In the genomic region with DNA sequence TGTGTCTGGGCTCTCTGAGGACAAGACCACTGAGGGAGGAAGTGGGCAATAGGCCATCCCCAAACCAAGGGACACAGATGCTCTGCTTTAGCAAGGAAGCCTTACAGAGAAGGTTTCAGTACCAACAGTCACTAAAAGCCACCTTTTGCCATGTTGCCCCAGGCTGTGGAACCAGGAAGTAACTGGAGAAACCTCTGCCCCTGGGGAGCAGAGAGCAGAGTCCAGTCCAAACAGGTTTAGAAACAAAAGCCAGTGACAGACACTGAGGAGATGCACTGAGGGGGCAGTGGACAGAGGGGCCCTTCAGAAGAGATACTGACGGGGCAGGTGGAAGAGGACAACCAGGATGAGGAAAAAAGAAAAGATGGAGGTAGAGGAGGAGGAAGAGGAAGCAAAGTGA, we compare ENCODE assay signal across 17 mouse cellular contexts.
DNase-seq lines count a peak whose midpoint lies in the region; ATAC-seq and TF ChIP-seq lines count a peak whose summit lies in the region.
"Had no signal": no experiment of that assay in that cellular context is flagged by ENCODE, and none has a peak within 500 bp of the region (broad histone marks: within the 10 kb centered on the region; RNA-seq: fewer than 3 reads in every experiment).

No protein-coding gene starts in this region.

- WGBS in embryonic facial prominence, embryonic 10.5 days: 61% methylated on average over 1 of the region's 1 CpGs
- 71% methylated on average over 1 of the region's 1 CpGs for WGBS in hindbrain, embryonic 13.5 days
- 83% methylated on average over 1 of the region's 1 CpGs for WGBS in midbrain, embryonic 13.5 days
- WGBS in liver, embryonic 11.5 days: 81% methylated on average over 1 of the region's 1 CpGs

- no peaks in the 10 kb centered on the region for H3K79me2 ChIP-seq in CH12.LX (replicated peaks; ENCODE audit: control insufficient read depth, extremely low read depth, insufficient read depth, poor library complexity, severe bottlenecking)

- no peak for ATAC-seq in hindbrain, embryonic 13.5 days (ENCODE audit: low FRiP score)
- no peak for ATAC-seq in midbrain, embryonic 13.5 days
- no peak for ATAC-seq in erythroid progenitor cell, adult 5-6 weeks (replicated peaks; ENCODE audit: low FRiP score, poor library complexity, severe bottlenecking)
- ATAC-seq in liver, embryonic 11.5 days (replicated peaks; ENCODE audit: low FRiP score): no peak
- ATAC-seq in monocyte, adult 5-6 weeks (replicated peaks; ENCODE audit: insufficient number of reproducible peaks, low FRiP score, low TSS enrichment, poor library complexity, severe bottlenecking): no peak

- in situ Hi-C loops in CH12.LX (cut with MboI; ENCODE audit: low pct_ligation_motif_present, low pct_unique_long_range_greater_than_20kb, low sequenced_read_pairs): no loop called here

- no peak for TF ChIP-seq POLR2A in CH12.LX (IDR thresholded peaks at IDR 0.05; ENCODE audit: low read depth, low read length)

- H3K9me3 ChIP-seq in CH12.LX (replicated peaks; ENCODE audit: low read length): no peaks in the 10 kb centered on the region
- H3K9me3 ChIP-seq in embryonic facial prominence, embryonic 10.5 days: no peaks in the 10 kb centered on the region
- H3K9me3 ChIP-seq in hindbrain, embryonic 13.5 days: no peaks in the 10 kb centered on the region
- H3K9me3 ChIP-seq in midbrain, embryonic 13.5 days: no peaks in the 10 kb centered on the region
- H3K9me3 ChIP-seq in liver, embryonic 11.5 days (ENCODE audit: control insufficient read depth, low read length): no peaks in the 10 kb centered on the region
- H3K9me3 ChIP-seq: embryonic facial prominence, embryonic 15.5 days; heart, embryonic 13.5 days had no signal

- dilution Hi-C loops in CH12.LX (cut with MboI; ENCODE audit: extremely low pct_ligation_motif_present, extremely low pct_unique_long_range_greater_than_20kb, low sequenced_read_pairs): no loop called here

- H3K27ac ChIP-seq in CH12.LX (ENCODE audit: insufficient read depth, low read depth): no peak overlapping the region
- H3K27ac ChIP-seq in embryonic facial prominence, embryonic 10.5 days (replicated peaks): peak overlapping the region; percentile 24; the same call in 1 of the 2 replicates
- H3K27ac ChIP-seq in hindbrain, embryonic 13.5 days: peak overlapping the region; percentile 85
- peak overlapping the region; percentile 85 for H3K27ac ChIP-seq in midbrain, embryonic 13.5 days
- no peak overlapping the region for H3K27ac ChIP-seq in liver, embryonic 11.5 days (ENCODE audit: low read depth, low read length)
- H3K27ac ChIP-seq: embryonic facial prominence, embryonic 15.5 days; heart, embryonic 13.5 days had no signal

- TF ChIP-seq CTCF in CH12.LX (conservative IDR thresholded peaks at IDR 0.05 in 1 of 2, IDR thresholded peaks at IDR 0.05 in 1 of 2; ENCODE audit: low read depth in 2 of 2, low read length in 2 of 2): no peak

- no peak overlapping the region for H3K4me2 ChIP-seq in CH12.LX (ENCODE audit: insufficient read depth, low read depth, poor library complexity, severe bottlenecking)
- no peak overlapping the region for H3K4me2 ChIP-seq in hindbrain, embryonic 13.5 days
- H3K4me2 ChIP-seq in midbrain, embryonic 13.5 days (replicated peaks): no peak overlapping the region
- no peak overlapping the region for H3K4me2 ChIP-seq in liver, embryonic 11.5 days
- H3K4me2 ChIP-seq: embryonic facial prominence, embryonic 15.5 days; heart, embryonic 13.5 days had no signal

- no peak overlapping the region for H3K4me3 ChIP-seq in CH12.LX (replicated peaks in 1 of 3; ENCODE audit: low read depth in 2 of 3, low read length in 2 of 3, poor library complexity in 1 of 3)
- H3K4me3 ChIP-seq in embryonic facial prominence, embryonic 10.5 days: no peak overlapping the region
- H3K4me3 ChIP-seq in hindbrain, embryonic 13.5 days: no peak overlapping the region
- H3K4me3 ChIP-seq in midbrain, embryonic 13.5 days (replicated peaks): no peak overlapping the region
- no peak overlapping the region for H3K4me3 ChIP-seq in liver, embryonic 11.5 days (ENCODE audit: low read depth, low read length)
- H3K4me3 ChIP-seq: embryonic facial prominence, embryonic 15.5 days; heart, embryonic 13.5 days; megakaryocyte, embryonic 14.5 days had no signal

- no peak for TF ChIP-seq EP300 in CH12.LX (IDR thresholded peaks at IDR 0.05; ENCODE audit: low read length)

- H3K27me3 ChIP-seq in CH12.LX (replicated peaks): no peaks in the 10 kb centered on the region
- no peaks in the 10 kb centered on the region for H3K27me3 ChIP-seq in embryonic facial prominence, embryonic 10.5 days (replicated peaks; ENCODE audit: low read depth, poor library complexity, severe bottlenecking)
- H3K27me3 ChIP-seq in hindbrain, embryonic 13.5 days: no peaks in the 10 kb centered on the region
- no peaks in the 10 kb centered on the region for H3K27me3 ChIP-seq in midbrain, embryonic 13.5 days
- no peaks in the 10 kb centered on the region for H3K27me3 ChIP-seq in liver, embryonic 11.5 days (replicated peaks; ENCODE audit: control insufficient read depth, insufficient read depth, low read length)
- H3K27me3 ChIP-seq: embryonic facial prominence, embryonic 15.5 days; heart, embryonic 13.5 days; megakaryocyte, embryonic 14.5 days had no signal

- TF ChIP-seq RAD21 in CH12.LX (IDR thresholded peaks at IDR 0.05; ENCODE audit: low read depth, low read length): no peak

- DNase-seq in CH12.LX (ENCODE audit: extremely low read depth): no peak
- no peak for DNase-seq in embryonic facial prominence, embryonic 10.5 days (ENCODE audit: low spot score)
- no peak for DNase-seq in frontal cortex, postnatal 10 days (ENCODE audit: low spot score in 2 of 2)
- DNase-seq in liver, embryonic 11.5 days (ENCODE audit: low spot score): no peak
- DNase-seq: adrenal gland, postnatal 14 days; cerebellum, adult 9-10 months; gastrocnemius, postnatal 36 days; kidney, postnatal 10 days; layer of hippocampus, postnatal 36 days; thymus, postnatal 36 days had no signal

- H3K4me1 ChIP-seq in CH12.LX (ENCODE audit: control insufficient read depth in 1 of 2, insufficient read depth in 2 of 2): peaks cover 13 to 38% of the 10 kb centered on the region in 2 experiments
- peaks cover 16% of the 10 kb centered on the region for H3K4me1 ChIP-seq in embryonic facial prominence, embryonic 10.5 days
- H3K4me1 ChIP-seq in hindbrain, embryonic 13.5 days (replicated peaks): peaks cover 28% of the 10 kb centered on the region
- peaks cover 43% of the 10 kb centered on the region for H3K4me1 ChIP-seq in midbrain, embryonic 13.5 days (replicated peaks)
- 0 out of 2 replicates have a peak, but pooled peaks cover 2% of the 10 kb centered on the region for H3K4me1 ChIP-seq in liver, embryonic 11.5 days (replicated peaks; ENCODE audit: control insufficient read depth, insufficient read depth, low read length)
- H3K4me1 ChIP-seq: embryonic facial prominence, embryonic 15.5 days; megakaryocyte, embryonic 14.5 days had no signal

- no peaks in the 10 kb centered on the region for H3K36me3 ChIP-seq in CH12.LX (replicated peaks in 1 of 2; ENCODE audit: control insufficient read depth in 1 of 2, insufficient read depth in 1 of 2, low read length in 1 of 2)
- H3K36me3 ChIP-seq in embryonic facial prominence, embryonic 10.5 days (replicated peaks): no peaks in the 10 kb centered on the region
- no peaks in the 10 kb centered on the region for H3K36me3 ChIP-seq in hindbrain, embryonic 13.5 days
- H3K36me3 ChIP-seq in midbrain, embryonic 13.5 days: no peaks in the 10 kb centered on the region
- no peaks in the 10 kb centered on the region for H3K36me3 ChIP-seq in liver, embryonic 11.5 days (ENCODE audit: control insufficient read depth, insufficient read depth, low read length)
- H3K36me3 ChIP-seq: embryonic facial prominence, embryonic 15.5 days; heart, embryonic 13.5 days had no signal

- H3K9ac ChIP-seq in CH12.LX (ENCODE audit: insufficient read depth, low read depth): no peak overlapping the region
- H3K9ac ChIP-seq in hindbrain, embryonic 13.5 days: no peak overlapping the region
- H3K9ac ChIP-seq in midbrain, embryonic 13.5 days (replicated peaks): no peak overlapping the region
- H3K9ac ChIP-seq in liver, embryonic 11.5 days (ENCODE audit: low read depth, low read length): no peak overlapping the region
- H3K9ac ChIP-seq: embryonic facial prominence, embryonic 15.5 days; heart, embryonic 13.5 days had no signal

TF ChIP-seq in CH12.LX, 34 proteins besides CTCF, POLR2A, EP300 and RAD21:
- TF ChIP-seq MEF2A (IDR thresholded peaks at IDR 0.05; ENCODE audit: borderline replicate concordance, low read depth, low read length) (no peak), ELF1 (IDR thresholded peaks at IDR 0.05; ENCODE audit: low read depth, low read length) (peak; percentile 49; the same call in 1 of the 2 replicates)

Comparison
In these comparisons a context has a peak if more than half of its experiments do, and no peak if none do; other contexts are left out.
1. H3K27ac ChIP-seq: peak in embryonic facial prominence, embryonic 10.5 days (single experiment), hindbrain, embryonic 13.5 days (single experiment) and midbrain, embryonic 13.5 days (single experiment); none in CH12.LX (single experiment) and liver, embryonic 11.5 days (single experiment).